Comparison of ENCODE assay signal across 14 mouse cellular contexts in the genomic region with DNA sequence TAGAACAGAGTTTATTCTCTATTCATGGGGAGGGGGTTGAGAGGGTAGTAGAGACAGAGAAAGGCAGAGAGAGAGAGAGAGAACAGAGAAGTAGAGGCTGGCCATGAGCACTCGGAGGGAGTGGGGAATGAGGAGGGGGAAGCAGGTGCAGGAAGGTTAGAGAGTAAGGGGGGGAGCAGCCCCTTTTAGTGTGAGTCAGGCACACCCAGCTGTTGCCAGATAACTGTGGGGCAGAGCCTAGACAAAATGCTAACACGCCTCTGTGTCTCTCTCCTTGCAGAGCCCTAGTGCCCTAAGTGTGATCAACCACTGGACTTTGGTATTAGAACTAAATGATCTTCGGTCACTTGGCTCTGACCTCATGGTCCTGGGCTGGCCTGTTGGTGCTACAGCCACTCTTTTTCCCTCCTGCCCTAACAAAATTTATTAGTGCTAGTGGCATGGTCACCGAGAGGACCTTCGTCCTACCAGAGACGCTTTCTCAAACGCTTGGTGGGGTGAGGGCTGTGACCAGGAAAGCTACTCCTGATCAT. TPM values are rescaled to one million over a fixed set of nuclear protein-coding genes. Genes with fewer than 3 reads are reported as not detected.
DNase-seq lines count a peak whose midpoint lies in the region; ATAC-seq and TF ChIP-seq lines count a peak whose summit lies in the region.
"Had no signal": no experiment of that assay in that cellular context is flagged by ENCODE, and none has a peak within 500 bp of the region (broad histone marks: within the 10 kb centered on the region; RNA-seq: fewer than 3 reads in every experiment).

No protein-coding gene starts in this region.

- intact Hi-C loops in heart, postnatal 36 days (cut with DNase I), result no loop called here

- no peak for DNase-seq in heart, postnatal 36 days
- DNase-seq in testis, postnatal 10 days (ENCODE audit: low spot score), result no peak
- no peak for DNase-seq in limb, embryonic 11.5 days (ENCODE audit: low spot score)
- DNase-seq in layer of hippocampus, adult 11-12 months (ENCODE audit: low spot score), result no peak
- no peak for DNase-seq in adrenal gland, postnatal 36 days
- DNase-seq: cerebellum, postnatal 10 days; thymus, adult 2 months had no signal

- H3K36me3 ChIP-seq in heart, embryonic 16.5 days (ENCODE audit: control insufficient read depth, insufficient read depth), result no peaks in the 10 kb centered on the region
- no peaks in the 10 kb centered on the region for H3K36me3 ChIP-seq in testis, adult 2 months (ENCODE audit: control insufficient read depth, insufficient read depth, low read length)
- H3K36me3 ChIP-seq in limb, embryonic 11.5 days (ENCODE audit: control insufficient read depth, insufficient read depth, low read length), result no peaks in the 10 kb centered on the region
- H3K36me3 ChIP-seq in stomach, embryonic 16.5 days (ENCODE audit: control insufficient read depth, insufficient read depth, low read length), result no peaks in the 10 kb centered on the region

- H3K4me3 ChIP-seq in heart, embryonic 16.5 days (ENCODE audit: low read length), result no peak overlapping the region
- H3K4me3 ChIP-seq in testis, adult 2 months (ENCODE audit: control insufficient read depth, low read depth, low read length), result no peak overlapping the region
- no peak overlapping the region for H3K4me3 ChIP-seq in limb, embryonic 11.5 days (ENCODE audit: low read depth, low read length)
- H3K4me3 ChIP-seq in stomach, embryonic 16.5 days (replicated peaks; ENCODE audit: low read length), result no peak overlapping the region

- no peak for TF ChIP-seq CTCF in testis, adult 2 months (IDR thresholded peaks at IDR 0.05; ENCODE audit: control insufficient read depth, insufficient read depth, insufficient replicate concordance, low read depth, low read length)

- H3K4me1 ChIP-seq in heart, embryonic 16.5 days (ENCODE audit: control insufficient read depth, insufficient read depth, low read length), result peaks cover 13% of the 10 kb centered on the region
- peaks cover 5% of the 10 kb centered on the region for H3K4me1 ChIP-seq in testis, adult 2 months (ENCODE audit: control insufficient read depth, insufficient read depth, low read length)
- peaks cover 5% of the 10 kb centered on the region for H3K4me1 ChIP-seq in limb, embryonic 11.5 days (ENCODE audit: control insufficient read depth, insufficient read depth, low read length)
- peaks cover 19% of the 10 kb centered on the region for H3K4me1 ChIP-seq in stomach, embryonic 16.5 days (ENCODE audit: control insufficient read depth, insufficient read depth, low read length)

- WGBS in heart, embryonic 16.5 days, result 82% methylated on average over 7 of the region's 7 CpGs
- WGBS in limb, embryonic 11.5 days, result 87% methylated on average over 7 of the region's 7 CpGs
- 88% methylated on average over 7 of the region's 7 CpGs for WGBS in stomach, embryonic 16.5 days

- no peak for TF ChIP-seq POLR2A in testis, adult 2 months (IDR thresholded peaks at IDR 0.05; ENCODE audit: control insufficient read depth, low read depth, low read length)

- H3K9me3 ChIP-seq in heart, embryonic 16.5 days (replicated peaks; ENCODE audit: control insufficient read depth, low read length), result no peaks in the 10 kb centered on the region
- H3K9me3 ChIP-seq in limb, embryonic 11.5 days (ENCODE audit: control insufficient read depth, low read length), result no peaks in the 10 kb centered on the region
- no peaks in the 10 kb centered on the region for H3K9me3 ChIP-seq in stomach, embryonic 16.5 days (replicated peaks; ENCODE audit: control insufficient read depth, low read length)

- no peak overlapping the region; the same call in 1 of the 2 replicates for H3K9ac ChIP-seq in heart, embryonic 16.5 days (ENCODE audit: low read length)
- no peak overlapping the region for H3K9ac ChIP-seq in limb, embryonic 11.5 days (ENCODE audit: low read length)
- H3K9ac ChIP-seq in stomach, embryonic 16.5 days (ENCODE audit: low read length), result peak overlapping the region; percentile 76; the same call in 1 of the 2 replicates

- H3K4me2 ChIP-seq in heart, embryonic 16.5 days (ENCODE audit: low read depth, low read length), result peak overlapping the region; percentile 47
- H3K4me2 ChIP-seq in limb, embryonic 11.5 days (ENCODE audit: low read depth, severe bottlenecking), result peak overlapping the region; percentile 44; the same call in 1 of the 2 replicates
- no peak overlapping the region for H3K4me2 ChIP-seq in stomach, embryonic 16.5 days (ENCODE audit: low read depth, low read length)

- H3K27me3 ChIP-seq in heart, embryonic 16.5 days (ENCODE audit: control insufficient read depth, insufficient read depth, low read length), result no peaks in the 10 kb centered on the region
- H3K27me3 ChIP-seq in testis, adult 2 months (ENCODE audit: control insufficient read depth, insufficient read depth, low read length), result no peaks in the 10 kb centered on the region
- H3K27me3 ChIP-seq in limb, embryonic 11.5 days (ENCODE audit: control insufficient read depth, insufficient read depth, low read length), result no peaks in the 10 kb centered on the region
- H3K27me3 ChIP-seq in stomach, embryonic 16.5 days (ENCODE audit: control insufficient read depth, insufficient read depth, low read length), result no peaks in the 10 kb centered on the region

- no peak for ATAC-seq in heart, embryonic 16.5 days (replicated peaks; ENCODE audit: extremely low read depth, insufficient read depth, low FRiP score)
- ATAC-seq in limb, embryonic 11.5 days (ENCODE audit: insufficient number of reproducible peaks, low FRiP score, low TSS enrichment, low read depth), result no peak; the same call in 1 of the 2 replicates
- ATAC-seq in stomach, embryonic 16.5 days (ENCODE audit: insufficient read depth, low FRiP score), result no peak
- ATAC-seq: forebrain, embryonic 14.5 days had no signal

- peak overlapping the region; percentile 54; the same call in 1 of the 2 replicates for H3K27ac ChIP-seq in heart, embryonic 16.5 days (ENCODE audit: low read length)
- H3K27ac ChIP-seq in testis, adult 2 months (ENCODE audit: control insufficient read depth, insufficient read depth, low read depth, low read length), result 0 out of 2 replicates have a peak overlapping the region, but pooled peaks have one; percentile 26
- H3K27ac ChIP-seq in limb, embryonic 11.5 days (replicated peaks; ENCODE audit: low read depth, low read length), result no peak overlapping the region; the same call in 1 of the 2 replicates
- H3K27ac ChIP-seq in stomach, embryonic 16.5 days (ENCODE audit: low read length), result peak overlapping the region; percentile 88

RNA-seq across cellular contexts. Expression of gene Ifitm3, which starts 0.7 kb away (rescaled TPM):
- 157 and 218 TPM in 2 replicates for polyA plus RNA-seq in heart, embryonic 16.5 days (2015; fragmentation: Nextera tagmentation; extraction: Ambion mirVana)
- total RNA-seq in heart, postnatal 36 days (2021), result 100 to 1,000 TPM; 113 to 167 TPM
- 15.2 and 23.0 TPM in 2 replicates for polyA plus RNA-seq in testis, adult 2 months (2012; rRNA removed)
- 45.3 and 50.4 TPM in 2 replicates for polyA plus RNA-seq in limb, embryonic 11.5 days (2014; fragmentation: Nextera tagmentation; extraction: Ambion mirVana)
- 322 and 395 TPM in 2 replicates for polyA plus RNA-seq in stomach, embryonic 16.5 days (2015; fragmentation: Nextera tagmentation; extraction: Ambion mirVana)
- 100 to 1,000 TPM; 135 to 191 TPM for total RNA-seq in adrenal gland, postnatal 36 days (2021)

RNA-seq across cellular contexts. Expression of gene Ifitm6, which starts 6.4 kb away (rescaled TPM):
- 1.0 and 1.3 TPM in 2 replicates for polyA plus RNA-seq in heart, embryonic 16.5 days (2015; fragmentation: Nextera tagmentation; extraction: Ambion mirVana)
- 1 to 10 TPM in 1 of 2 experiments, under 1 TPM in 1; 0.47 to 1.0 TPM for total RNA-seq in heart, postnatal 36 days (2021)
- 0.19 and 0.48 TPM in 2 replicates for polyA plus RNA-seq in testis, adult 2 months (2012; rRNA removed)
- not detected in 2 replicates for polyA plus RNA-seq in limb, embryonic 11.5 days (2014; fragmentation: Nextera tagmentation; extraction: Ambion mirVana)
- polyA plus RNA-seq in stomach, embryonic 16.5 days (2015; fragmentation: Nextera tagmentation; extraction: Ambion mirVana), result 5.5 and 7.5 TPM in 2 replicates
- under 1 TPM in 1 of 2 experiments, not detected in 1; 0.99 TPM for total RNA-seq in adrenal gland, postnatal 36 days (2021)
- total RNA-seq: heart, adult 18-20 months had no signal

RNA-seq across cellular contexts. Expression of gene Gm17387, which starts 17.6 kb away (rescaled TPM):
- not detected in 2 replicates for polyA plus RNA-seq in heart, embryonic 16.5 days (2015; fragmentation: Nextera tagmentation; extraction: Ambion mirVana)
- not detected for total RNA-seq in heart, postnatal 36 days (2021)
- polyA plus RNA-seq in testis, adult 2 months (2012; rRNA removed), result not detected in 2 replicates
- not detected in 2 replicates for polyA plus RNA-seq in limb, embryonic 11.5 days (2014; fragmentation: Nextera tagmentation; extraction: Ambion mirVana)
- polyA plus RNA-seq in stomach, embryonic 16.5 days (2015; fragmentation: Nextera tagmentation; extraction: Ambion mirVana), result not detected in 2 replicates
- not detected for total RNA-seq in adrenal gland, postnatal 36 days (2021)
- total RNA-seq: heart, adult 18-20 months; megakaryocyte-erythroid progenitor cell, adult 5-6 weeks had no signal
- polyA plus RNA-seq: forebrain, embryonic 14.5 days; large intestine, adult 2 months; thymus, adult 2 months had no signal

RNA-seq across cellular contexts. Expression of gene Ifitm1, which starts 44.3 kb away (rescaled TPM):
- 24.0 and 34.8 TPM in 2 replicates for polyA plus RNA-seq in heart, embryonic 16.5 days (2015; fragmentation: Nextera tagmentation; extraction: Ambion mirVana)
- total RNA-seq in heart, postnatal 36 days (2021), result 1 to 10 TPM; 3.4 to 4.1 TPM
- 3.0 and 6.9 TPM in 2 replicates for polyA plus RNA-seq in testis, adult 2 months (2012; rRNA removed)
- 63.9 and 68.3 TPM in 2 replicates for polyA plus RNA-seq in limb, embryonic 11.5 days (2014; fragmentation: Nextera tagmentation; extraction: Ambion mirVana)
- polyA plus RNA-seq in stomach, embryonic 16.5 days (2015; fragmentation: Nextera tagmentation; extraction: Ambion mirVana), result 156 and 185 TPM in 2 replicates
- 1 to 10 TPM; 5.5 to 7.3 TPM for total RNA-seq in adrenal gland, postnatal 36 days (2021)

RNA-seq across cellular contexts. Expression of gene B4galnt4, which starts 49.6 kb away (rescaled TPM):
- 0.54 and 0.97 TPM in 2 replicates for polyA plus RNA-seq in heart, embryonic 16.5 days (2015; fragmentation: Nextera tagmentation; extraction: Ambion mirVana)
- total RNA-seq in heart, postnatal 36 days (2021), result not detected
- 18.0 and 23.7 TPM in 2 replicates for polyA plus RNA-seq in testis, adult 2 months (2012; rRNA removed)
- 19.1 and 20.0 TPM in 2 replicates for polyA plus RNA-seq in limb, embryonic 11.5 days (2014; fragmentation: Nextera tagmentation; extraction: Ambion mirVana)
- 4.9 and 5.1 TPM in 2 replicates for polyA plus RNA-seq in stomach, embryonic 16.5 days (2015; fragmentation: Nextera tagmentation; extraction: Ambion mirVana)
- under 1 TPM; 0.83 to 0.95 TPM for total RNA-seq in adrenal gland, postnatal 36 days (2021)
- total RNA-seq: heart, adult 18-20 months had no signal
